Mouse (Mus musculus) embryo, embryonic 10 days (tissue): ENCODE data around the gene Ankdd1b.

Experiments
- DNase-seq: peaks from one replicate; pipeline ENCODE4 v3.0.0-alpha.2; 2015; ENCODE audit warnings: low spot score

Gene Ankdd1b

DNA sequence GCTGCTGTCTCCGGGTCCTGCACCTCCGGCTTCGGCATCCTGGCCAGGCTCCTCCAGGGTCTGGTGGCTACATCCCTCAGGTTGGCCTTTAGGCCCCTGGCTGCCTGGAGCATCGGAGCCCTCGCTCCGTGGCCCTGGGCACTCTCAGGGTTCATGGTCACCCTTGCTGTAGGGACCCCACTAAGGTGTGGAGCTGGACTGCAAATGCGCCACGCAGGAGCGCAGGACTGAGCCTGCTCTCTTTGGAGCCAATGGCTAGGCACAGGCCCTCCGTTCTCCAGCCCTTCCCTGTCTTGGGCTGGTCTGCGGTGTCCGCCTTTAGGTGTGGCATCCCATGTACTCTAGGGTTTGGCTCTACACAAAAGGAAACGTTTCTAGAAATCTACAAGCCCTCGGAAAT lies at the start of gene Ankdd1b:
Gene Ankdd1b, minus strand, starts transcription at position 242 of the 400 bp plus-strand sequence.
- DNase-seq = no peak

DNA sequence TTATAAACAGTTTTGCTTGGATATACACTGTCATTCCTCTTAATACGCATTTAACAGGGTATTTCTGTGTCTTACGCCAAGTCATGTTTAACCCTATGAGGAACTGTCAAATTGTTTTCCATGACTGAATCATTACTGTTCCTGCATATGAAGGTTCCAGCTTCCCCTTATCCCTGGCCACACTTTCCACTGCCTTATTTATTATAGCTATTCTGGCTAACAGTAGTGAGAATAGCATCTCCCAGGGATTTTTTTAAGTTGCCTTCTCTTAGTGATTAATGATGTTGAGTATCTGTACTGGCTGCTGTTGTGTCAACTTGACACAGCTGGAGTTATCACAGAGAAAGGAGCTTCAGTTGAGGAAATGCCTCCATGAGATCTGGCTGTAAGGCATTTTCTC lies 46.3 kb upstream of the Ankdd1b start:
- no peak for DNase-seq

DNA sequence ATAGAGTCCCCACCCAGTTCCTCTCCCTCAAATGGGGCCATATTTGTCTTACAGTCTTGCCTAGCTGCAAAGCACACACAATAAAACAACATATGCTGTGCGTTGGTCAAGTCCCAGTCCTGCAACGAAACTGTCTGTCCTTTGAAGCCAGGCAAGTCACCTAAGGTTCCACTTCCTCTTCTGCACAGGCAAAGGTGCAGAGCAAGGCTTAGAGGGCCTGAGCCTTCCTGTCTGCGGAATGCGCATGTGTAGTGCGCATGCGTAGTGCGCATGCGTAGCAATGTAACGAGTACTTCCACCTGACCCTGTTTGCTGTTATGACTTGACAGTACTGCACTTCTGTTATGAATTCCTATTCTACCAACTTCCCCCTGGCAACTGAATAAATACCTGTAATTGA lies 45.3 kb upstream of the Ankdd1b start:
- DNase-seq = no peak

DNA sequence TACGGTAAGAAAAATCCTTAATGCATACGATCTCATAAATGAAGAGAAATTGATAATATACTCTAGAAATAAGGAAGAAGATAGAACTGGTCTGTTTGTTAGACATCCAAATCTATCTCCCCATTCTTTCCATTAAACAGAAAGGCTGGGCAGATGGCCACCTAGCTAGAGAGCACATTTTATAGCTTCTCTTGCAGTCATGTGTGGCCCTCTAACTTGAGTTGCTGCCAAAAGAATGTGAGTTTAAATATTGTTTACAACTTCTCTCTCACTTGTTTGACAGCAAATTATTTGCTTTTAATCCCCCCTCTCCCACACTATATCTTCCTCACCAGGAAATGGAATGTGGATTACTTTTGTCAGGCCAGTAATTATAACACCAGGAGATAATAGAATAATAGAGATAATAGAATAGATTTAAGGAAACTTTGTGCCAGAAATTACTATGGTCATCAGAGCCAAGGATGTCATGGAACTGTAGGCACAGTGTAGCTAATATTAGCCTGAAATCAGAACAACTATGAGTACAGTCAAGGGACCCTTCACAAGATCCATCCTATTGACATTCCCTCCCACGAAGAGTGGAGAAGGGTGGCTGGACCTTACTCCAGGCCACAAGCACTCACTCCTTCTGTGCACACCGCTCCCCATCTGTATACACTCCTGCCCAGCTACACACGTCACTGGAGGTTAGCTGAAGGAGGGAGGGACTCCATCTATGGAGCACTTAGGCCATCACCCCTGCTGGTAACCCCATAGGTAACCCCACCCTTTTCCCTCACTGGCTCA lies 43.4 kb upstream of the Ankdd1b start:
- DNase-seq = no peak

DNA sequence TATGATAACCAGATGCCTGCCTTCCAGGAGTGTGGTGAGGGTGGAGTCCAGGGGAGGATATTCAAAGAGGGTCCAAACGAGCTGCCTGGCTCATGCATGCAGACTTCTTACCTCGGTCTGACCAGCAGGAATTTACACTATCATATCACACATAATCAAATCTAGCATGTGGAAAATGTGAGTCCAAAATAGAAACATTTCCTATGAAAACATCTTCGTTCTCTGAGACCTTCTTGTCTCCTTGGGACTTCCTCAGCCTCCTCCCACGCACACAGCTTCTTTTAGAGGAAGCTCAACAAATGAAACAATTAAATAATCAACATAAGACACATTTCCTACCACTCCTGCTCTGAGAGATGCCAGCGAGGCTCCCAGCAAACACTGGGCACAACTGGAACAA lies 40.9 kb upstream of the Ankdd1b start:
- no peak for DNase-seq

- DNase-seq = no peak
Observed at GRCm38 (mm10) chr13:96511262-96511661, 40.3 kb upstream of the Ankdd1b start.

DNA sequence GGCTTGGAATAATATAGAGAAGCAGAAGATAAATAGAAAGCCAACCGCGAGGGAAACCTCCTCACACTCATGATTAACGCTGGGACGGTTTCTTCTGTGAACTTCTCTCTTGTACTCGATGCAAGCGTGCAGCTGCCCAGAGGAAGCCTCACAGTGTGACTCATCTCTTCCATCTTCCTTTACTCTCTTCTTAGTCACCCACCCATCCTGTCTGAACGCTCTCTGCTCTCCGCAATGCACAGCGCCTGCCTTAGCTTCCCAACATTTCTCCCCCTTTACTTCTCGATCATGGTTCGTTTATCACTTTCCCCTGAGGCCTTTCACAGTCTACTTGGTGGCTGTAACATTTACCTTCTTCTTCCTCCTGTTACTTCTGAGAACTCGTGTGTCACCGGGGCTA lies 39.6 kb upstream of the Ankdd1b start:
- DNase-seq = peak; percentile 11

DNA sequence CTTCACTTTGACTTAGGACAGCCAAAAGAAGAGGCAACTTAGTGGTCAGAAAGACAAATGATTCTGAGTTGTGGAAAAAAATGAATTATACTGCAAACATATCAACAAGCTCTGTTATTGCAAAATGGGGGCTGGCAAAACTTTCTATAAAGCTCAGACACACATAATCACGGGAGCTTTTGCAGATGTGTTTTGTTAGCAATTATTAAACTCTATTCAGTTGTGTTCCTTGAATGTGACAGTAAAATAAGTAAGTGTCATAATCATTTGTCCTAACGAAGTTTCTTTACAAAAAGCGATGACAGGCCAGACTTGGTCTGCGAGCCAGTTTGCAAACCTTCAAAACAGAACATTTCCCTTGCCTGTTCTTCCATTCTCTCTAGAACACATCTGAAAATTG lies 36.5 kb upstream of the Ankdd1b start:
- DNase-seq = no peak

- no peak for DNase-seq
Observed at GRCm38 (mm10) chr13:96506313-96506712, 35.3 kb upstream of the Ankdd1b start.

DNA sequence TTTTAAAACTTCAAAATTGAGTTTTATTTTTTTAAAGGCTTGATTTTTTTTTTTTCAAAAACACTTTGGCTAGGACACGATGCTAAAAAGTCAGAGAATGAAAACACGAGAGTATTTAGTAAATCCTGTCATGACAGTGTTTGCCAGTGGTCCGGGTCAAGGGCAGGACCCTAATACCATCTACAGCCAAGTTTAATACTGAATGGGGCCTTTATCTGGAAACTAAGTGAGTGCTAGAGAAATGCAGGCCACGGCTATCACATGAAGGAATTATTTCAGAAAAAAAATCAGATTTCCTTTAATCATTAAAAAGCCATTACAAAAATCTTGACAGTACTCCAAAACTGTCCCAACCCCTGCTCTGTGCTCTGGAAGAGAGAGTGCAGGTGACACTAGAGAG lies 34.7 kb upstream of the Ankdd1b start:
- DNase-seq = no peak

DNA sequence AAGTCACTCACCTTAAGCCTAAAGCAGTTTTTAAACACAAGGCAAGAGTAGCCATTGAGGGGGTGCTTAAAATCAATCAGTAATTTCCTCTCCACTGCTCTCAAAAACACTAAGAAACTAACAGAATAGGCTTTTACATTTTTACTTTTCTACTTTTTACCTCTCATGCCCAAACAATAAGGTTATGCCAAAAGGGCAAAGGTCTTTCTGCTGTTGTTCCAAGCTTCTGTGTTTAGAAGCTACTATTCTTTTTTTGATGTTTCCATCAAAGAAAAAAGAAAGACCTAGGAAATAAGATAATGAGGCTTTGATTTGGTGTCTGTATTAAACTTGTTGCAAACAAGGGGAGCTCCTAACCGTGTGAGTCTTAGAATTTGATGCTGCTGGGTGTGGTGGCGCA lies 28.9 kb upstream of the Ankdd1b start:
- no peak for DNase-seq

- DNase-seq = no peak
Observed at GRCm38 (mm10) chr13:96496630-96497029, 25.6 kb upstream of the Ankdd1b start.

GRCm38 (mm10) chr13:96490433-96490832 lies 19.4 kb upstream of the Ankdd1b start, which contains the start of gene Gm17622:
Gene Gm17622, plus strand, starts transcription at chr13:96490733.
- DNase-seq = no peak

DNA sequence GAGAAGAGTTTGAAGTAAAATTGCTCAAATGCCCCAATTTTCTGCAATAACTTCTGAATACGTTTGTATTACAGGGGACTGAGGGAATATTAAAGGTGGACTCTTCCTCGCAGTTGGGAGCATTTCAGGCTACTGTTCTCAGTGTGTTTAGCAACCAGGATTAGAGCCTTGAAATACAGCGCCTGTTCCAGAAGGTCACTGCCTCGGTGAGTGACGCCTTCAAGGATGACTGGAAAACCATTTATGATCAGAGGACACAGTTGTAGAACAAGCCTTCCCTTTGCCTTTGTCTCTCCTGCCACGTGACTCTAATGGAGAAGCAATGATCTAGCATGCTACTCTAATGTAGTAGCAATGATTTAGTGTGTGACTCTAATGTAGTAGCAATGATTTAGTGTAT lies 17.0 kb upstream of the Ankdd1b start:
- no peak for DNase-seq

- DNase-seq = no peak
Observed at GRCm38 (mm10) chr13:96487230-96487629, 16.2 kb upstream of the Ankdd1b start.

DNA sequence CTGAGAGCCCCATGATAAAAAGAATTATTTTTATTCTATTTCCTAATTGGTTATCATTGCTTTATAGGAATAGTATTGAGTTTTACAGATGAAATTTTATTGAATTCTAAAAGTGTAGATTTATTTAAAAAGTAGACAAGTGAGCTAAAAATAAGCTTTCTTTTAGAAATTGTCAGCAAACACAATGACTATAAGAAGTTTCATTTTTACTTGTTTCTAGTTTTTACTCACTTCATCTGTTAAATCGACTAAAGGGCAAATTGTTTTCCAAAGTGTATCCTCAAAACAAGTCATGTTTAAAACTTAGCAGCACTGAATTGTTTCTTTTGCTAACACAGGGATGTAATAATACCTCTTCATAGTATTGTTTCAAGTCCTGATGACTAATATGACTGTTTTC lies 8.0 kb upstream of the Ankdd1b start:
- no peak for DNase-seq

- no peak for DNase-seq
Observed at GRCm38 (mm10) chr13:96477226-96477625, 6.2 kb upstream of the Ankdd1b start.

GRCm38 (mm10) chr13:96470556-96470955 lies 442 bp downstream of the Ankdd1b start:
- DNase-seq = no peak

GRCm38 (mm10) chr13:96468678-96469077 lies 2.3 kb downstream of the Ankdd1b start:
- no peak for DNase-seq

GRCm38 (mm10) chr13:96465315-96465714 lies 5.7 kb downstream of the Ankdd1b start:
- DNase-seq = no peak

- no peak for DNase-seq
Observed at GRCm38 (mm10) chr13:96462644-96463043, 8.4 kb downstream of the Ankdd1b start.

GRCm38 (mm10) chr13:96458606-96459005 lies 12.4 kb downstream of the Ankdd1b start:
- no peak for DNase-seq

GRCm38 (mm10) chr13:96458018-96458417 lies 13.0 kb downstream of the Ankdd1b start:
- no peak for DNase-seq

- no peak for DNase-seq
Observed at GRCm38 (mm10) chr13:96457566-96457965, 13.4 kb downstream of the Ankdd1b start.
